Mouse (Mus musculus): ENCODE results near the gene Commd2.

The Commd2 gene

DNA sequence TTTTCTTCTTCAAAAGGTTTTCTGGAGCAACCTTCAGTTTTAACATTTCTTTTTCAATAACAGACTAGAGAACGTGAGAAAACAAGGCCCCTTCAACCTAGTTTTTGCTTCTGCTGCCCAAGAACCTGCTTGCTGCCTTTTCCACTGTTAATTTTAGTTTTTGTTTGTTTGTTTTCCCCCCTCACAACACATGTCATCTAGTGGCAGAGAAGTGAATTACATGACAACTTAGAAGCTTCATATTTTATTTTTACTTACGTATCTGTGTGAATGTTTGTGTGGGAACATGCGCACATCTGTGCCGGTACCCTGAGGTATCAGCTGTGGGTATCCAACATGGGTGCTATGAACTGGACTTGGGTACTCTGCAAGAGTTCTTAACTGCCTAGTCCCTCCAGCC, 35.9 kb downstream of the Commd2 start:
- DNase-seq (ENCODE audit: low read depth, low spot score), result no peak

DNA sequence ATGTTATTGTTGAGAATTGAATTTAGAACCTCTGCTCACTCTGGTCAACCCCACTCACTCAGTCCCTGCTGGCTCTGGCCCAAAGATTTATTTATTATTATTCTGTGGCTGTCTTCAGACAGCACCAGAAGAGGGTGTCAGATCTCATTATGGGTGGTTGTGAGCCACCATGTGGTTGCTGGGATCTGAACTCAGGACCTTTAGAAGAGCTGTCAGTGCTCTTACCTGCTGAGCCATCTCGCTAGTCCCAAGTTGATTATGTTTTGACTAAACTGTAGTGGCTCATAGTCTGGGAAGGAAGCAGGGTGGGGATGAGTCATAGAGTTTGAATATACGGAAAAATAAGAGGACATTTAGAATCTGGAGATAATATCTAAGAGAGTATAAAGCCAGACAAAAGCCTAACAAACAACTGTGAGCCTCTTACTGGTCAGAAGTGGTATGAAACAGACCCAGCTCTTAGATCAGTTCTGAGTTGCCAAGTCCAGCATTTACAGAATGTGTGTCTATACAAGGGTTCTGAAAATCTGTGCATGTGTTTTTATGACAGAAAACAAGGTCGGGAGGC, 39.0 kb downstream of the Commd2 start:
- no peak for DNase-seq (ENCODE audit: low read depth, low spot score)

DNA sequence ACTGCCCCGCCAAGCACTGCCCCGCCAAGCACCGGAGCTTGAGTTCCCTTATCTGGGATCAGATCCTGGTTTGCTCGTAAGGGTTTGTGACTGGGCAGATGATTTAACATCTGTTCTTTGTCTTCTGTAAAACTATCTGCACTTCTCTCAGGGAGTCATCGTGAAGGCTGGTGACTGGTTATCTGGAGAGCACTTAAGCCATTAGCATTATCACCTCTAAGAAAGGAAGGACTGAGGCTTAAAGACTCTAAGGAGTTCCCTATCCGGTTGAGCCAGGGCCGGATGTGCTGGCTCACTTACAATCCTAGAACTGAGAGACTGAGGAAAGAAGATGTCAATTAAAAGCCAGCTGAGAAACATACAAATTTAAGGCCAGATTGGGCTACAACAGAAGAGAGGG, 39.7 kb downstream of the Commd2 start:
- no peak for DNase-seq (ENCODE audit: low read depth, low spot score)

DNA sequence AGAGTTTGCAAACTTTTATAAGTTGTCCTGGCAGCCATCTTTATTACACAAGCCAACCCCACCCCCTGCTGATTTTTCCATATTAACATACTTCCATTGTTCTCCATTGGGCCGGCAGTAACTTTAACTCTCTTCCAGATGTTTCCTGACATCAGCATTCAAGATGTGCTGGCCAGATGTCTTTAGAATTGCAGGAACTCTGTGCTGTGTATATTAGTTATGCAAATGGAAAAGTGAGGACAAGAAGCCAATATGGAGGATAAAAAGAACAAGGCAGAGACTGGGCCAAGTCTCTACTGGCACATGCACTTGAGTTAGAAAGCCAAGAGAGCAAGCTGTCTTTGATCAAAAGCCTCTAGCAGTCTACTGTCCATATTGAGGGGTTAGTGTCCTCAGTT, 46.9 kb downstream of the Commd2 start:
- no peak for DNase-seq (ENCODE audit: low read depth, low spot score)

DNA sequence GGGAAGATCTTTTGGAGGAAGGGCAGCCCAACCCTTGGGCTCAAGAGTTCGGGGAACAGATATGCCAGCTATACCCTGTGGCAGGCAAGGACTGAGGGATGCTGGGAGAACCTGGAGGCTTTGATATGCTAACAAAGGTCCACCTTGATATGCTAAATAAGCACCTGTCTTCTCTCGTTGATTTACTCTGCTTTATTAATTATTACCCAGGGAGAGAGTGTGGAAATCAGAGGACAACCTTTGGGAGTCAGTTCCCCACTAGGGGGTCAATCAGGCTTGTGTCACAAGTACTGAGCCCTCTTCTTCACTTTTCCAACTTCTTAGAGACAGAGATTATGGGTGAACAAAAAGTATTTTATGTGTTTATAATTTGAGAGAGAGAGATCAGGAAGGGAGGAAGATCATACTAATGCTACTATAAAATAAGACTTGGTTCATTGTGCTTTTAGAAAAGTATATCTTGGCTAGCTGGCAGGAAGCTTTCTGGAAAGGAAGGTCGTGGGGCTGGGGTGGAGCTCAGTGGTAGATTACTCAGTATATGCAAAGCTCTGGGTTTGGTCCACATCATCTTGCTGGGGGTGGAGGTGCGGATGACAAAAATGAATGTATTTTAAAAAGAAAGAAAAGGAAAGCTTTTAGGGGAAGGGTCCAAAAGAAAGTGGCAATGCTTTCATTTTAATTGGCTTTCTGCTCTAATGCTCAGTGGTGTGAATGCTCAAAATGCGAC, 47.5 kb downstream of the Commd2 start:
- no peak for DNase-seq (ENCODE audit: low read depth, low spot score)

DNA sequence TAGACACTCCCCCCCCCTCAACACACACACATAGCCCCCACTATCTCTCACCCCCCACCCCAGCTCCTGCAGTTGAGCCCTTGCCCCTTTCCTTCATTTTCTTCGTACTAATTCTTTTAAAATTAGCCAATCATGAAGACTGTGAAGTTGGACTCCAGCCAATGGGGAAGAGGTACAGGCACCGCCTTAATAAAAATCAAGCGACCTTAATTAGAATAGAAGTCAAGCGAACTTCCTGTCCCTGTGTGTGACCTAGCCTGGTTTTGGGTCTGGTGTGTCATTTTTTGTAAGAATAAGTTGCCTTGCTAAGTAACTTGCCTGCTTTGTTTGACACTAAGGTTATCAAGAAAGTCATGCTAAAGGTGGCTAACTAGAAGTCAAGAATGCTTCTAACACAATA, 48.9 kb downstream of the Commd2 start:
- DNase-seq (ENCODE audit: low read depth, low spot score), result no peak

DNA sequence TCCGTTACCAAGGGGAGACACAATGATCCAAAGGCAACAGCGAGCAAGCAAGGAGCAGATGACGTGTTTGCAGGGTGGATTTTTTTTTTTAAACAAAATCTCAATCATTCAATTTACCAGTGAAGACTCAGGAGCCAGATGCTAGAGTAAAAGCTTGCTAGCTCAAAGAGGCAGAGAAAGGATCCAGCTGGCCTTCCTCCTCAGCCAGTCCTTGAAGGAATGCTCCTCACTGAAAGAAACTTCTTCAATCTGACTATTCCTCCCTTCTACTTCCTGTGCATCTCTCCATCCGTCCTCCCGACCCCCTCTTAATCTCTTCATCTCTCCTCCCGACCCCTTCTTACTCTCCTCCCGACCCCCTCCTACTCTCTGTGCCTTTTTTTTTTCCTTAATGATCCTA, 54.9 kb downstream of the Commd2 start:
- no peak for DNase-seq (ENCODE audit: low read depth, low spot score)

DNA sequence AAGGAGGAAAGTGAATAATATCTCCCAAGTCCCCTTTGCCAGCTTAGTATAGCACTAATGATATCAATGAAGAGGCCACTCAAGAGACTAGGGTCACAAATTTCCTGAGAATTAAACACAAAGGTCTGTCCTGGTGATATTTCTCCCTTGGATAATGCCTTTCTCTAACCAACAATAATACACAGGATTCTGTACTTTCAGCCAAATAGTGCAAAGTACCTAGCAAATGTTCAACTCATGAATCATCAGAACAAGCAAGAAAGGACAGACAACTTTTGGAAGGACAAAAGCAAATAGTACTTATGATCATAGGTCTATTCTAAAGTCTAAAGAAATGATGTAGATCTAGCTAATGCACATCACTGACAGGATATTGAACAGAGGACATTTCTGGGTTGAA, 56.0 kb downstream of the Commd2 start:
- DNase-seq (ENCODE audit: low read depth, low spot score), result no peak
